In the genomic region with DNA sequence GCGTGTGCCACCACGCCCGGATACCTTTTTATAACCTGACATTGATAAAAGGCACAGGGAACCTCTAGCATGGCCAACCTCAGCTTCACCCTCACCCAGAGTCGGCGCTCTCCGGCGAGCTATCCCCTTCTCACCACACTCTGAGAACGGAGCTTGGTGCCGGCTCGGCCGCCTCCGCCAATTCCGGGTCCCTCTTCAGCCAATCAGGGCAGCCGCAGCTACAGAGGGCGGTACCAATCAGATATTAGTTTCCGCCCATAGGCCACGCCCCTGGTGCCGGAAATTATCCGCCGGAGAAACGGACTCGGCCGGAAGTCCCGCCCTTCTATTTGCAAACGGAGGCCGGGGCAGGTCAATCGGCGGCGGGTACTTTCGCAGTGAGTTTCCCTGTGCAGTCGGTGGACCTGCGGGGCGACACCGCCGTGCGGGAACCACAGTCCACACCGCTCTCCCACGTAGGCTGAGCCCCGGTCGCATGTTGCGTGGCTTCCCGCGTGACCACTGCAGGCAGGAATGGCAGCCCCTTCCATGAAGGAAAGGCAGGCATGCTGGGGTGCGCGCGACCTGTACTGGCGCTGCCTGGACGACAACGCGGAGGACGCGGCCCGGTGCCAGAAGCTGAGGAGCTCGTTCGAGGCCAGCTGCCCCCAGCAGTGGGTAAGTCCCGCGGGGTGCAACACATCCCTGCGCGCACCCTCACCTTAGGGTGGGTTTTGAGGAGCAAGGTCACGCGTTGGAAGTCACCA, we compare ENCODE assay signal across 8 mouse cellular contexts. TPM values are rescaled to one million over a fixed set of nuclear protein-coding genes. Genes with fewer than 3 reads are reported as not detected.
DNase-seq lines count a peak whose midpoint lies in the region; ATAC-seq and TF ChIP-seq lines count a peak whose summit lies in the region.

Gene Coa6, plus strand, starts transcription at position 342 of the 746 bp plus-strand sequence.

- H3K9me3 ChIP-seq in embryonic facial prominence, embryonic 13.5 days, result no peaks in the 10 kb centered on the region
- H3K9me3 ChIP-seq in limb, embryonic 12.5 days, result no peaks in the 10 kb centered on the region
- H3K9me3 ChIP-seq in midbrain, embryonic 15.5 days, result no peaks in the 10 kb centered on the region

- TF ChIP-seq POLR2A in kidney, adult 2 months (IDR thresholded peaks at IDR 0.05; ENCODE audit: low read depth, low read length), result peak; percentile 6
- TF ChIP-seq POLR2A in spleen, adult 2 months (IDR thresholded peaks at IDR 0.05; ENCODE audit: low read depth, low read length), result peak; percentile 67

- H3K4me1 ChIP-seq in embryonic facial prominence, embryonic 13.5 days, result peaks cover 9% of the 10 kb centered on the region
- no peaks in the 10 kb centered on the region; the same call in 1 of the 2 replicates for H3K4me1 ChIP-seq in kidney, adult 2 months (ENCODE audit: control insufficient read depth, insufficient read depth, low read length)
- H3K4me1 ChIP-seq in limb, embryonic 12.5 days (replicated peaks), result peaks cover 10% of the 10 kb centered on the region
- peaks cover 23% of the 10 kb centered on the region for H3K4me1 ChIP-seq in midbrain, embryonic 15.5 days
- H3K4me1 ChIP-seq in spleen, adult 2 months (ENCODE audit: control insufficient read depth, insufficient read depth, insufficient read length), result peaks cover 5% of the 10 kb centered on the region

- ATAC-seq in embryonic facial prominence, embryonic 13.5 days (ENCODE audit: insufficient number of reproducible peaks, insufficient read depth, low FRiP score, low TSS enrichment, low read depth), result peak; percentile 94
- peak; percentile 97 for ATAC-seq in limb, embryonic 12.5 days (ENCODE audit: insufficient number of reproducible peaks, insufficient read depth, low FRiP score, low TSS enrichment, low read depth)
- peak; percentile 99 for ATAC-seq in midbrain, embryonic 15.5 days (replicated peaks)

- peak; percentile 94 for DNase-seq in 3134 (ENCODE audit: extremely low read depth, insufficient read length, low spot score)
- peak; percentile 98 to 99 for DNase-seq in adrenal gland, postnatal 36 days
- DNase-seq in heart, adult 18-20 months, result peak; percentile 98 to 99
- peak; percentile 99 for DNase-seq in kidney, adult 2 months
- DNase-seq in spleen, adult 2 months (ENCODE audit: low read depth in 1 of 2, low spot score in 2 of 2), result peak; percentile 94 to 98

- no peaks in the 10 kb centered on the region for H3K27me3 ChIP-seq in embryonic facial prominence, embryonic 13.5 days
- no peaks in the 10 kb centered on the region for H3K27me3 ChIP-seq in kidney, adult 2 months (replicated peaks; ENCODE audit: control insufficient read depth, insufficient read depth, low read length)
- no peaks in the 10 kb centered on the region for H3K27me3 ChIP-seq in limb, embryonic 12.5 days
- no peaks in the 10 kb centered on the region for H3K27me3 ChIP-seq in midbrain, embryonic 15.5 days (replicated peaks)
- no peaks in the 10 kb centered on the region for H3K27me3 ChIP-seq in spleen, adult 2 months (ENCODE audit: control insufficient read depth, insufficient read depth, low read length)

- H3K4me3 ChIP-seq in embryonic facial prominence, embryonic 13.5 days, result peak within 1 kb of the TSS; percentile 87
- peak within 1 kb of the TSS; percentile 90 for H3K4me3 ChIP-seq in kidney, adult 2 months (ENCODE audit: insufficient read depth, low read depth, low read length)
- peak within 1 kb of the TSS; percentile 80 for H3K4me3 ChIP-seq in limb, embryonic 12.5 days (replicated peaks)
- peak within 1 kb of the TSS; percentile 83 for H3K4me3 ChIP-seq in midbrain, embryonic 15.5 days
- peak within 1 kb of the TSS; percentile 96 for H3K4me3 ChIP-seq in spleen, adult 2 months (ENCODE audit: extremely low read depth, insufficient read depth, insufficient read length)

- TF ChIP-seq CTCF in kidney, adult 2 months (conservative IDR thresholded peaks at IDR 0.05; ENCODE audit: insufficient read depth, insufficient read length, low read depth, low read length), result no peak
- TF ChIP-seq CTCF in spleen, adult 2 months (IDR thresholded peaks at IDR 0.05; ENCODE audit: extremely low read depth, insufficient read depth, insufficient read length, insufficient replicate concordance), result no peak

- peak within 1 kb of the TSS; percentile 93 for H3K9ac ChIP-seq in embryonic facial prominence, embryonic 13.5 days
- peak within 1 kb of the TSS; percentile 75 for H3K9ac ChIP-seq in limb, embryonic 12.5 days (replicated peaks)
- peak within 1 kb of the TSS; percentile 85 for H3K9ac ChIP-seq in midbrain, embryonic 15.5 days

- H3K4me2 ChIP-seq in embryonic facial prominence, embryonic 13.5 days, result peak within 1 kb of the TSS; percentile 90
- H3K4me2 ChIP-seq in limb, embryonic 12.5 days, result peak within 1 kb of the TSS; percentile 72
- peak within 1 kb of the TSS; percentile 74 for H3K4me2 ChIP-seq in midbrain, embryonic 15.5 days

- under 1% methylated on average over 61 of the region's 61 CpGs for WGBS in embryonic facial prominence, embryonic 13.5 days
- under 1% methylated on average over 61 of the region's 61 CpGs for WGBS in kidney, adult 2 months
- WGBS in limb, embryonic 12.5 days, result under 1% methylated on average over 61 of the region's 61 CpGs
- WGBS in midbrain, embryonic 15.5 days, result under 1% methylated on average over 61 of the region's 61 CpGs
- WGBS in spleen, adult 2 months, result under 1% methylated on average over 61 of the region's 61 CpGs

- peak within 1 kb of the TSS; percentile 78 for H3K27ac ChIP-seq in embryonic facial prominence, embryonic 13.5 days
- peak within 1 kb of the TSS; percentile 93 for H3K27ac ChIP-seq in kidney, adult 2 months (ENCODE audit: insufficient read depth, low read depth, low read length)
- H3K27ac ChIP-seq in limb, embryonic 12.5 days, result peak within 1 kb of the TSS; percentile 64
- H3K27ac ChIP-seq in midbrain, embryonic 15.5 days, result peak within 1 kb of the TSS; percentile 85
- H3K27ac ChIP-seq in spleen, adult 2 months (ENCODE audit: insufficient read depth, low read length), result peak within 1 kb of the TSS; percentile 72

- peaks cover 21% of the 10 kb centered on the region for H3K36me3 ChIP-seq in embryonic facial prominence, embryonic 13.5 days
- H3K36me3 ChIP-seq in kidney, adult 2 months (ENCODE audit: control insufficient read depth, insufficient read depth, low read length), result no peaks in the 10 kb centered on the region; the same call in 1 of the 2 replicates
- peaks cover 17% of the 10 kb centered on the region for H3K36me3 ChIP-seq in limb, embryonic 12.5 days
- peaks cover 13% of the 10 kb centered on the region for H3K36me3 ChIP-seq in midbrain, embryonic 15.5 days (replicated peaks)
- H3K36me3 ChIP-seq in spleen, adult 2 months (ENCODE audit: control insufficient read depth, insufficient read depth, low read length), result peaks cover 11% of the 10 kb centered on the region

RNA-seq across cellular contexts. Expression of gene Coa6, which starts in this region (rescaled TPM):
- total RNA-seq in adrenal gland, postnatal 36 days (2021), result 10 to 100 TPM; 23.1 to 33.4 TPM
- 48.2 and 59.9 TPM in 2 replicates for polyA plus RNA-seq in embryonic facial prominence, embryonic 13.5 days (2015; fragmentation: Nextera tagmentation; extraction: Ambion mirVana)
- 10 to 100 TPM; 23.3 to 29.1 TPM for total RNA-seq in heart, adult 18-20 months (2021)
- polyA plus RNA-seq in kidney, adult 2 months (2012; rRNA removed), result 87.6 and 128 TPM in 2 replicates
- polyA plus RNA-seq in limb, embryonic 12.5 days (2016; fragmentation: Nextera tagmentation; extraction: Ambion mirVana), result 48.0 and 49.2 TPM in 2 replicates
- 32.5 and 38.9 TPM in 2 replicates for polyA plus RNA-seq in midbrain, embryonic 15.5 days (2015; fragmentation: Nextera tagmentation; extraction: Ambion mirVana)
- polyA plus RNA-seq in spleen, adult 2 months (2012; rRNA removed), result 25.6 and 43.0 TPM in 2 replicates

Comparison
In these comparisons a context has a peak if more than half of its experiments do, and no peak if none do; other contexts are left out.
1. Peak in every context shown above with its lines: DNase-seq, ATAC-seq, H3K4me3 ChIP-seq and H3K27ac ChIP-seq.